Mouse (Mus musculus) neural tube, embryonic 11.5 days (tissue): ENCODE data around the gene 1700061G19Rik. TPM values are rescaled to one million over a fixed set of nuclear protein-coding genes. Genes with fewer than 3 reads are reported as not detected.
"Not testable (repeated sequence)": the region's sequence is repeated elsewhere in the genome, so short reads cannot be mapped to it uniquely, and the experiment has no call there.

Source experiments
- ATAC-seq: fragments of 200-750 bp; cut with Nextera tagmentation; 2 replicates; pipeline ENCODE4 v1.8.0; 2017; ENCODE audit warnings: moderate number of reproducible peaks, mild to moderate bottlenecking, moderate TSS enrichment, moderate library complexity; ENCODE audit not compliant: insufficient read depth, low FRiP score, low TSS enrichment
- DNase-seq: peaks from one replicate; pipeline ENCODE4 v3.0.0-alpha.2; 2015; ENCODE audit warnings: low spot score
- H3K27ac ChIP-seq: fragments of 300-500 bp; sonication (generic); 2 replicates; pipeline ENCODE4 v1.5.1; 2014; ENCODE audit warnings: low read depth, mild to moderate bottlenecking, low read length
- H3K27me3 ChIP-seq: fragments of 300-500 bp; sonication (generic); 2 replicates; pipeline ENCODE4 v1.6.1; 2014; ENCODE audit warnings: mild to moderate bottlenecking, low read length, mixed read lengths; ENCODE audit not compliant: control insufficient read depth, insufficient read depth
- H3K36me3 ChIP-seq: fragments of 300-500 bp; sonication (generic); 2 replicates; pipeline ENCODE4 v1.6.1; 2014; ENCODE audit warnings: mild to moderate bottlenecking, low read length, moderate library complexity, mixed read lengths; ENCODE audit not compliant: control insufficient read depth, insufficient read depth
- H3K4me1 ChIP-seq: fragments of 300-500 bp; sonication (generic); 2 replicates; pipeline ENCODE4 v1.6.1; 2014; ENCODE audit warnings: low read length, mixed read lengths; ENCODE audit not compliant: control insufficient read depth, insufficient read depth
- H3K4me2 ChIP-seq: fragments of 300-500 bp; sonication (generic); 2 replicates; pipeline ENCODE4 v1.6.1; 2014; ENCODE audit warnings: low read depth, mild to moderate bottlenecking, moderate library complexity
- H3K4me3 ChIP-seq: fragments of 300-500 bp; sonication (generic); 2 replicates; pipeline ENCODE4 v1.5.1; 2014; ENCODE audit warnings: low read depth, low read length
- H3K9ac ChIP-seq: fragments of 300-500 bp; sonication (generic); 2 replicates; pipeline ENCODE4 v1.6.1; 2014; ENCODE audit warnings: mild to moderate bottlenecking, low read length
- H3K9me3 ChIP-seq: fragments of 300-500 bp; sonication (generic); 2 replicates; pipeline ENCODE4 v1.6.1; 2016; ENCODE audit warnings: low read length; ENCODE audit not compliant: control insufficient read depth
- WGBS: fragments of 180-500 bp; shearing (Covaris S2); extraction: QIAGEN DNeasy Blood & Tissue Kit; methylation state at CpG from one replicate; pipeline ENCODE4 v1.1.7; 2014; 5-methylcytosine and 5-hydroxymethylcytosine counted together
- polyA plus RNA-seq: library from polyadenylated mRNA; unstranded; fragments of >200 nt; fragmentation: Nextera tagmentation; extraction: Ambion mirVana; gene quantifications from 2 replicates; pipeline ENCODE4 v1.2.1, GENCODE M21; 2014

1700061G19Rik gene
- polyA plus RNA-seq, 1 experiment from 2014 or later = 0.25 TPM

GRCm38 (mm10) chr17:56897630-56898195, 22.4 kb downstream of the 1700061G19Rik start:
- Histone ChIP-seq H3K27me3 (no peaks in the 10 kb centered on the region), H3K36me3 (peaks cover 49% of the 10 kb centered on the region), H3K4me3 (no peak overlapping the region), H3K9ac (no peak overlapping the region), H3K27ac (no peak overlapping the region), H3K4me1 (peaks cover 10% of the 10 kb centered on the region; the same call in 1 of the 2 replicates), H3K9me3 (no peaks in the 10 kb centered on the region), H3K4me2 (no peak overlapping the region)
- 86% methylated on average over 7 of the region's 7 CpGs for WGBS
- DNase-seq = peak; percentile 77
- ATAC-seq = peak; percentile 66

DNA sequence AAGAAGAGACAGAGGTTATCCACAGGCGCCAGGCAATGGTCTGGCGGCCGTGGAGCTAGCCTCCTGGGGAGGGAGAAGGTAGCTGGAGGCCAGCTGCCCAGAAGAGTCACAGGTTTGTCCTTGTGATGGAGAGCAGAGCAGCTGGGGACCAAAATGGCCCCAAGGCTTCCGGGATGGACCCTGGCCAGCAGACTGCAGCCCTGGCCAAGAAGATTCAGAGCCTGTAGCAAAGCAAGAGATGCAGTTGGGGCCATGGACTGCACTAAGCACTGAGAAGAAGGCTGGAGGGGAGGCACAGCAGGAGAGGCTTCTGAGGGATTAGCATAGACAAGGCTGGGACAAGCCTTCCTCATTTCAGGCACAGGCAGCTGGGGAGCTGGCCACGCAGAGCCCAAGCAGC, 27.4 kb downstream of the 1700061G19Rik start:
- no peak overlapping the region for H3K4me3 ChIP-seq
- 82% methylated on average over 5 of the region's 5 CpGs for WGBS
- no peak overlapping the region for H3K27ac ChIP-seq
- no peak overlapping the region for H3K9ac ChIP-seq
- H3K27me3 ChIP-seq = no peaks in the 10 kb centered on the region
- H3K4me2 ChIP-seq = no peak overlapping the region
- no peaks in the 10 kb centered on the region for H3K4me1 ChIP-seq
- peaks cover 36% of the 10 kb centered on the region for H3K36me3 ChIP-seq
- no peak for ATAC-seq
- DNase-seq = no peak
- H3K9me3 ChIP-seq = no peaks in the 10 kb centered on the region

GRCm38 (mm10) chr17:56906166-56906565, 30.9 kb downstream of the 1700061G19Rik start:
- no peak overlapping the region for H3K4me2 ChIP-seq
- DNase-seq = no peak
- H3K36me3 ChIP-seq = peaks cover 22% of the 10 kb centered on the region
- H3K9me3 ChIP-seq = no peaks in the 10 kb centered on the region
- no peak overlapping the region for H3K9ac ChIP-seq
- H3K4me3 ChIP-seq = no peak overlapping the region
- no peaks in the 10 kb centered on the region for H3K27me3 ChIP-seq
- no peaks in the 10 kb centered on the region for H3K4me1 ChIP-seq
- no peak overlapping the region for H3K27ac ChIP-seq
- 93% methylated on average over 3 of the region's 3 CpGs for WGBS
- ATAC-seq = no peak

GRCm38 (mm10) chr17:56907096-56907495, 31.8 kb downstream of the 1700061G19Rik start:
- H3K36me3 ChIP-seq = peaks cover 16% of the 10 kb centered on the region
- ATAC-seq = no peak

DNA sequence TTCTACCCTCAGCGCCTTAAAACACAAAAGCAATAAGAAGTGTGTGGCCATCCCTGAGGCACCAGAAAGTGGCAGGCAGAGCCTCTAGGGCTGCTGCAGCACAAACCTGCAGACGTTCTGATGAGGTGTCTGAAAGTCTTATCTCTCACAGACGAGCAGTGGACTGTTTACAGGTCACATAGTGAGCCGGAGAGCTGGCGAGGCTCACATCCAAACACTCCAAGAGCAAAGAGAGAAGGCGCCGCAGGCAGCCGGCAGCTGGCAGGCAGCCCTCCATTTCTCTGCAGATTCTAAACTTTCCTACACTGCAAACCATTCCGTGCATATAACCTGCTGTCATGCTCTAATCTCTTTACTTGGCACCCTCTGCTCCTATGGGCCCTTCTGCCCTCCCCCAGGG, 32.6 kb downstream of the 1700061G19Rik start:
- no peak for ATAC-seq
- Histone ChIP-seq H3K9me3 (no peaks in the 10 kb centered on the region), H3K27ac (no peak overlapping the region), H3K9ac (no peak overlapping the region), H3K4me1 (no peaks in the 10 kb centered on the region), H3K27me3 (no peaks in the 10 kb centered on the region), H3K4me2 (no peak overlapping the region), H3K36me3 (peaks cover 13% of the 10 kb centered on the region), H3K4me3 (no peak overlapping the region)
- no peak for DNase-seq
- 96% methylated on average over 9 of the region's 9 CpGs for WGBS

More at GRCm38 (mm10) chr17:56907096-56907495, 31.8 kb downstream of the 1700061G19Rik start:
- Histone ChIP-seq H3K4me2 (no peak overlapping the region), H3K9ac (no peak overlapping the region), H3K4me1 (no peaks in the 10 kb centered on the region), H3K27ac (no peak overlapping the region), H3K4me3 (no peak overlapping the region), H3K27me3 (no peaks in the 10 kb centered on the region), H3K9me3 (no peaks in the 10 kb centered on the region)
- 84% methylated on average over 5 of the region's 5 CpGs for WGBS
- DNase-seq = no peak

GRCm38 (mm10) chr17:56909764-56910163, 34.5 kb downstream of the 1700061G19Rik start:
- H3K27ac ChIP-seq, H3K4me3 ChIP-seq, H3K4me1 ChIP-seq, DNase-seq, H3K9ac ChIP-seq, H3K27me3 ChIP-seq, H3K4me2 ChIP-seq, H3K9me3 ChIP-seq, ATAC-seq: not testable (repeated sequence)
- H3K36me3 ChIP-seq = peaks cover 13% of the 10 kb centered on the region
- WGBS = 83% methylated on average over 2 of the region's 2 CpGs

DNA sequence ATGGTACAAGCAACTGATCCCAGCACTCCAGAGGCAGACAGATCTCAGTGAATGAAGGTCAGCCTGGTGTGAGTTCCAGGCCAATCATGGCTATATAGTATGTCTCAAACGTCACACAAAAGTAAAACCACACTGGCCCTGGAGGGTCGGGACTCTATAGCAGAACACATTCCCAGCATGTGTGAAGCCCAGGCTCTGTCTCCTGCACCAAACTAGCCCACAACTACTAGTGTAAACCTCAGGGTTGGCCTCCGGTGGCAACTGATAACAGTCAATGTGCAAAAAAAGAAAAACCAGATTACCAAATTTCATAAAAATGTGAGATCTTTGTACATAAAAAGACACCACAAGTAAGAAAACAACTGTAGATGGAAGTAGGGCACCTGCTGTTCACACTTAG, 37.7 kb downstream of the 1700061G19Rik start:
- no peaks in the 10 kb centered on the region for H3K9me3 ChIP-seq
- DNase-seq (no peak), ATAC-seq (no peak)
- H3K9ac ChIP-seq = no peak overlapping the region
- no peaks in the 10 kb centered on the region for H3K4me1 ChIP-seq
- H3K36me3 ChIP-seq = peaks cover 12% of the 10 kb centered on the region
- no peaks in the 10 kb centered on the region for H3K27me3 ChIP-seq
- H3K27ac ChIP-seq = no peak overlapping the region
- 94% methylated on average over 3 of the region's 3 CpGs for whole genome bisulfite sequencing
- H3K4me2 ChIP-seq = no peak overlapping the region
- H3K4me3 ChIP-seq = no peak overlapping the region

DNA sequence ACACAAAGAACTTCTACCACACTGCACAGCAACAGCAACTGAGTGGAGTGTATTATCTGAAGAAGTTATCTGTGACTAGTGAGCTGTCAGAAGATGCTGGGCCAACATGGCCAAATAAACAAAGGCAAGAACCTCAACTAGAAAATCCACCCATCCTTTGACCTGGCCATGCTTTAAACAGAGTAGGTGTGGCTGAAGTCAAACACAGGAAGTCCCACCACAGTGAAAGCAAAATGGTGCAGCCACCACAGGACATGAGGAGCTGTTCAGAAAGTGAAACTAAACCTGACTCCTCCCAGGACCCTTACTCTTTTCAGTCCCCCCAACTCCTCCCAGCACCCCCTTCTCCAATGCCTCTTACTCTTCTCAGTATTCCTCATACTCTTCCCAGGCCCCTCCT, 38.2 kb downstream of the 1700061G19Rik start:
- ATAC-seq (no peak), DNase-seq (no peak)
- no peak overlapping the region for H3K27ac ChIP-seq

DNA sequence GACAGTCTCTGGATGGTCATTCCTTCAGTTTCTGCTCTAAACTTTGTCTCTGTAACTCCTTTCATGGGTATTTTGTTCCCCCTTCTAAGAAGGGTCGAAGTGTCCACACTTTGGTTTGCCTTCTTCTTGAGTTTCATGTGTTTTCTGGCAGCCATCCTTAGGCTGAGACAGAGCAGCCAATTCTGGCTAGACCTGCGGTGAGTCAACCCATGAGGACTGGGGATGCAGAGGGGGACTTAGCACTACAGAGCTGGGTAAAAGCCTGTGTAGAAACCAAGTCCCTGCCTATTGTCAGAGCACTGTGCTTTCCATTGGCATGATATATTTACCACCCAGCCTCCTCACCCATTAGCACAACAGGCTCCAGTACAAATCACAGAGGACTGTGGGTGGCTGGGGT, 41.9 kb downstream of the 1700061G19Rik start:
- DNase-seq = no peak
- Histone ChIP-seq H3K4me2 (no peak overlapping the region), H3K9me3 (no peaks in the 10 kb centered on the region), H3K27ac (no peak overlapping the region), H3K4me1 (no peaks in the 10 kb centered on the region), H3K9ac (no peak overlapping the region), H3K4me3 (no peak overlapping the region), H3K27me3 (no peaks in the 10 kb centered on the region), H3K36me3 (peaks cover 15% of the 10 kb centered on the region)
- ATAC-seq = no peak
- 95% methylated on average over 2 of the region's 2 CpGs for WGBS

More for the DNA sequence above, 38.2 kb downstream of the 1700061G19Rik start:
- no peaks in the 10 kb centered on the region for H3K27me3 ChIP-seq
- peaks cover 12% of the 10 kb centered on the region for H3K36me3 ChIP-seq
- H3K9ac ChIP-seq = no peak overlapping the region
- no peaks in the 10 kb centered on the region for H3K4me1 ChIP-seq
- H3K4me3 ChIP-seq = no peak overlapping the region
- H3K9me3 ChIP-seq = no peaks in the 10 kb centered on the region
- H3K4me2 ChIP-seq = no peak overlapping the region
